Mouse (Mus musculus) hindbrain, postnatal 0 days (tissue): ENCODE measurements around the gene Iffo1. TPM values are rescaled to one million over a fixed set of nuclear protein-coding genes. Genes with fewer than 3 reads are reported as not detected.

ENCODE experiments used
- ATAC-seq: fragments of 200-750 bp; cut with Nextera tagmentation; 2 replicates; pipeline ENCODE4 v1.8.0; 2017; ENCODE audit warnings: mild to moderate bottlenecking, moderate TSS enrichment, moderate library complexity
- DNase-seq: peaks from one replicate; pipeline ENCODE4 v3.0.0-alpha.2; 2015; ENCODE audit warnings: low spot score
- H3K27ac ChIP-seq: fragments of 300-500 bp; sonication (generic); 2 replicates; pipeline ENCODE4 v1.5.1; 2014; ENCODE audit warnings: mild to moderate bottlenecking
- H3K27me3 ChIP-seq: fragments of 300-500 bp; sonication (generic); 2 replicates; pipeline ENCODE4 v1.6.1; 2014; ENCODE audit warnings: low read length, mixed read lengths; ENCODE audit not compliant: insufficient read depth
- H3K36me3 ChIP-seq: fragments of 300-500 bp; sonication (generic); 2 replicates; pipeline ENCODE4 v1.6.1; 2014; ENCODE audit warnings: low read length, mixed read lengths; ENCODE audit not compliant: insufficient read depth
- H3K4me1 ChIP-seq: fragments of 300-500 bp; sonication (generic); 2 replicates; pipeline ENCODE4 v1.6.1; 2014; ENCODE audit warnings: antibody characterized with exemption, low read length, mixed read lengths; ENCODE audit not compliant: insufficient read depth
- H3K4me2 ChIP-seq: fragments of 300-500 bp; sonication (generic); 2 replicates; pipeline ENCODE4 v1.6.1; 2014; ENCODE audit warnings: low read depth, mild to moderate bottlenecking, low read length, moderate library complexity, mixed read lengths
- H3K4me3 ChIP-seq: fragments of 300-500 bp; sonication (generic); 2 replicates; pipeline ENCODE4 v1.5.1; 2014; ENCODE audit warnings: low read length
- H3K9ac ChIP-seq: fragments of 300-500 bp; sonication (generic); replicated peaks from 2 replicates; pipeline ENCODE4 v1.6.1; 2014; ENCODE audit warnings: mild to moderate bottlenecking, low read length, moderate library complexity, mixed read lengths
- H3K9me3 ChIP-seq: fragments of 300-500 bp; sonication (generic); 2 replicates; pipeline ENCODE4 v1.6.1; 2016; ENCODE audit warnings: low read length, mixed read lengths
- CTCF ChIP-seq: IDR thresholded peaks from 2 replicates; pipeline ENCODE4 v1.5.1; 2016; ENCODE audit warnings: antibody characterized with exemption, control low read depth, low read depth
- WGBS: fragments of 180-500 bp; shearing (Covaris S2); extraction: QIAGEN DNeasy Blood & Tissue Kit; methylation state at CpG from one replicate; pipeline ENCODE4 v1.1.7; 2014; 5-methylcytosine and 5-hydroxymethylcytosine counted together
- polyA plus RNA-seq: library from polyadenylated mRNA; unstranded; fragments of >200 nt; fragmentation: Nextera tagmentation; extraction: Ambion mirVana; gene quantifications from 2 replicates; pipeline ENCODE4 v1.2.1, GENCODE M21; 2015
- total RNA-seq: library from RNA; depleted of rRNA; stranded (reverse); fragments of >200 nt; gene quantifications from 2 replicates; pipeline ENCODE4 v1.2.3, GENCODE M21; 2014; rRNA removed

The Iffo1 gene
- total RNA-seq: 29.1 and 30.5 TPM in 2 replicates
- 20.3 and 20.6 TPM in 2 replicates for polyA plus RNA-seq

DNA sequence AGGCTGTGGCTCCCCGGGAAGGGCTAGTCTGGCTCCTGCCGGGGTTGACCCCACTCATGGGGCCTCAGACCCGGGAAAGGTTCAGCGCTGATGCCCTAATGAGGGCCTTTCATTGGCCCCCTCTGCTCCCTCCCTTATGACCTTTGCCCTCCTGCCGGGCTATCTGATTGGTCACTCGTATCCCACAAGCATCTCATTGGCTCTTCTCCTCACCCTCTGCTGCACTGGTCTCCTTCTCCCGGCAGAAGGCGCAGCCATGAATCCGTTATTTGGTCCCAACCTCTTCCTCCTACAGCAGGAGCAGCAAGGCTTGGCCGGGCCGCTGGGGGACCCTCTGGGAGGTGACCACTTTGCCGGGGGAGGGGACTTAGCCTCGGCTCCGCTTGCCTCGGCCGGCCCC, at the start of gene Iffo1:
Gene Iffo1 (plus strand): TSS at position 241 of the 400 bp plus-strand sequence.
- peak within 1 kb of the TSS; percentile 90 for H3K4me2 ChIP-seq
- H3K27me3 ChIP-seq: no peaks in the 10 kb centered on the region
- peak; percentile 94 for ATAC-seq
- H3K27ac ChIP-seq: peak within 1 kb of the TSS; percentile 90
- DNase-seq: peak; percentile 97
- TF ChIP-seq CTCF: peak; percentile 79
- no peaks in the 10 kb centered on the region for H3K9me3 ChIP-seq
- H3K36me3 ChIP-seq: peaks cover 23% of the 10 kb centered on the region
- under 1% methylated on average over 16 of the region's 16 CpGs for WGBS
- H3K4me1 ChIP-seq: peaks cover 37% of the 10 kb centered on the region
- peak within 1 kb of the TSS; percentile 79 for H3K4me3 ChIP-seq
- peak within 1 kb of the TSS; percentile 93 for H3K9ac ChIP-seq

DNA sequence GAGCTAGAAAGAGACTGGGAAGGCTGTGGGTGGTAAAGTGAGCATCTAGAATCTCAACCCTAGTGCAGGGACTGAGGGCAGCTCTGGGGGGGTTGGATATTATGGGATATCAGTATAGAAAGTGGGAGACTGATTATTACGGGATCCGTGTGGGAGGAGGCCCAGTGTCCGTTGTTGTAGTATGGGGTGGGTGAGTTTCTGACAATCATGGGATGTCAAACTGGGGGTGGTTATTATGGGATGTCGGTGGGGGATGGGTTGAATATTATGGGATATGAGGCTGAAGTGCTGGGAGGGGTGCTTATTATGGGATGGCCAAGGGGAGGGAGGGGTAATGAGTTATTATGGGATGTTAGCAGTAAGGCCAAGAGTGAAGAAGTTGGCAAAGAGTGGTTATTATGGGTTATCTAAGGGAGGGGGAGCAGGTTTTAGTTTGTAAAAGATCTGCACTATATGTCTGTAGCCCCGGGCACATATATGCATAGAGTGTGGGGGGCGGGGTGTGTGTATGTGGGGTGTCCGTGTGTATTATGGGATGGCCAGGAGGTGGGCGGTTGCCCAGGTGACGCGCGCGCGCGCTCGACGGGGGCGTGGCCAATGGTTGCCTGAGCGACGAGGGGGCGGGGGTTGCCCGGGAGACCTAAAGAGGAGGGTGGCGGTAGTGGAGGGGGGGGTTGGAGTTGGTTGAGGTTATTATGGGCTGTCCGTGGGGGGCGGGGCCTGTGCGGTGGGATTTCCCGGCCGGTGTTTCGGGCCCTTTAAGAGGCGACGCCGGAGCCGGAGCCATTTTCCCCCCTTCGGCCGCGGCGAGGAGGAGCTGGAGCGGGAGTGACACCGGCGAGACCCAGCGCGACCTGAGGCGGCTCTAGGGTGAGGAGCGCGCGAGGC, 49.4 kb upstream of the Iffo1 start, which contains the start of gene Chd4:
Gene Chd4 (plus strand): TSS at position 591 of the 888 bp plus-strand sequence.
- H3K27ac ChIP-seq: peak within 1 kb of the TSS; percentile 88
- DNase-seq (peak; percentile 97), ATAC-seq (peak; percentile 85)
- H3K9ac ChIP-seq: peak within 1 kb of the TSS; percentile 74
- under 1% methylated on average over 42 of the region's 45 CpGs for WGBS
- no peaks in the 10 kb centered on the region for H3K27me3 ChIP-seq
- peaks cover 4% of the 10 kb centered on the region; the same call in 1 of the 2 replicates for H3K36me3 ChIP-seq
- H3K4me2 ChIP-seq: peak within 1 kb of the TSS; percentile 92
- peak within 1 kb of the TSS; percentile 91 for H3K4me3 ChIP-seq
- TF ChIP-seq CTCF: no peak
- peaks cover 28% of the 10 kb centered on the region for H3K4me1 ChIP-seq
- no peaks in the 10 kb centered on the region for H3K9me3 ChIP-seq

DNA sequence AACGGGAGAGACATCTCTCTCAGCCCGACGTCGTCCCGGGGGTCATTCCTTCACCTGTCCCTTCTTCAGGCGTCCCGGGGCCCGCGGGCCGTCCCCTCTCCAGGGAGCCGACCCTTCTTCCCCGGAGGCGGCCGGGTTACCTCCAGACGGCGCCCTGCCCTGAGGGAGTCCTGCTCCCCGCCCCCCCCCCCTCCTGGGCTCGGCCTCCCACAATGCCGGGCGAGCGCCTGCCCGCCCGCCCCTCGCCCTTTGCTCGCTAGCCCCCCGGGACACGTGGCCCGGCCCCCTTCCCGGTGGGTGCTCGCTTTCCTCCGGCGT, 48.8 kb upstream of the Iffo1 start:
- Histone ChIP-seq H3K4me2 (peak overlapping the region; percentile 92), H3K4me3 (peak overlapping the region; percentile 91), H3K27ac (peak overlapping the region; percentile 88), H3K9ac (peak overlapping the region; percentile 74), H3K36me3 (peaks cover 10% of the 10 kb centered on the region; the same call in 1 of the 2 replicates), H3K27me3 (no peaks in the 10 kb centered on the region), H3K4me1 (peaks cover 27% of the 10 kb centered on the region), H3K9me3 (no peaks in the 10 kb centered on the region)
- WGBS: 0% methylated on average over 27 of the region's 32 CpGs
- no peak for TF ChIP-seq CTCF
- DNase-seq (no peak), ATAC-seq (peak; percentile 19)

DNA sequence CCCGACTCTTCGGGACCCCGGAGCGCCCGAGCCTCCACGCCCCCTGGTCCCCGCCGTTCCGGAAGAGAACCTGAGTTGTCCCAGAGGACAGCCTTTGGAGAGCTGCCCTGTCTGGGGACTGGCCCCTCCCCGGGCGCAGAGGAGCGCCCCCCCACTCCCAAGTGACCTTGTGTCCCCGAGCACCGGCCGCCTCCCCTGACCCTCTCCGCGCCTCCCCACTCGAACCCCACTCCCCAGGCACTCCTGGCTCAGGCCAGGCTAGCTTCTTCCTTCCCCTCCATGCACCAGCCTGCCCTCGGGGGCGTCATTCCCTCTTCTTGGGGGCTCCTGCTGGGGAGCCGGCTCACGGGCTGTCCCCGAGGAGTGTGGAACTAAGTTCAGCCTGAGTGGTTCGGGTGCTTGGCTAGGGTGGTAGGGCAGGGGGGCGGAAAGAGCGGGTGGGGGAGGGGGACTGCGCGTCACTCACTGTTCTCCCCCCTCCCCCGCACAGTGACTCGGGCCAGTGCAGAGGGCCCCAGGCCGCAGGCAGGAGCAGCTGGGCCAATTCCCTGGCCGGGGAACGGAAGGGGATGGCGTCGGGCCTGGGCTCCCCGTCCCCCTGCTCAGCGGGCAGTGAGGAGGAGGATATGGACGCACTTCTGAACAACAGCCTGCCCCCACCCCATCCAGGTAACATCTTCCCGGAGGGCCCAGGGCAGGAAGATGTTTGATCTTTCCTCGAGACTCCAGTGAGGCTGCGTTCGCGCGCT, 48.3 kb upstream of the Iffo1 start:
- DNase-seq: peak; percentile 68
- Histone ChIP-seq H3K27ac (peak overlapping the region; percentile 88), H3K36me3 (peaks cover 15% of the 10 kb centered on the region), H3K9me3 (no peaks in the 10 kb centered on the region), H3K27me3 (no peaks in the 10 kb centered on the region), H3K9ac (peak overlapping the region; percentile 74), H3K4me3 (peak overlapping the region; percentile 91), H3K4me2 (peak overlapping the region; percentile 92), H3K4me1 (peaks cover 27% of the 10 kb centered on the region)
- TF ChIP-seq CTCF: no peak
- peak; percentile 39 for ATAC-seq
- WGBS: 2% methylated on average over 44 of the region's 44 CpGs

DNA sequence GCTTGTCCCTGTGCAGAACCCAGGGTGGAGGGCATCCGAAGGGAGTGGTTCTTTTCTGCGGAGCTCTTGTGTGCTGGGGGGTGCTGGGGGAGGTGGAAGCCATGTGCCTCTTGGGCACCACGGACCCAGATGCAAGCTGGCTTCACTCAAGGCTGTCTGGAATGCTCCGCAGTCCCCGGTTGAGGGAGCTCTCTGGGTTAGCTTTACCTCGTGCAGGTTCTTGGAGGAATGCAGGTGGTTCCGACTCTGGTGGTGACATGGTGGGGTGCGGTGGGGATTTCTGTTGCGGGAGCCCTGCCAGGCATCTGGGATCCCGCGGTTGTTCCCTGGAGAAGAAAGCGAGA, 47.7 kb upstream of the Iffo1 start:
- DNase-seq: peak; percentile 31
- Histone ChIP-seq H3K4me2 (peak overlapping the region; percentile 92), H3K4me3 (peak overlapping the region; percentile 91), H3K9ac (peak overlapping the region; percentile 74), H3K9me3 (no peaks in the 10 kb centered on the region), H3K27me3 (no peaks in the 10 kb centered on the region), H3K36me3 (peaks cover 20% of the 10 kb centered on the region), H3K27ac (peak overlapping the region; percentile 88), H3K4me1 (peaks cover 27% of the 10 kb centered on the region)
- TF ChIP-seq CTCF: no peak; the same call in 1 of the 2 replicates
- ATAC-seq: peak; percentile 7
- under 1% methylated on average over 12 of the region's 12 CpGs for WGBS

DNA sequence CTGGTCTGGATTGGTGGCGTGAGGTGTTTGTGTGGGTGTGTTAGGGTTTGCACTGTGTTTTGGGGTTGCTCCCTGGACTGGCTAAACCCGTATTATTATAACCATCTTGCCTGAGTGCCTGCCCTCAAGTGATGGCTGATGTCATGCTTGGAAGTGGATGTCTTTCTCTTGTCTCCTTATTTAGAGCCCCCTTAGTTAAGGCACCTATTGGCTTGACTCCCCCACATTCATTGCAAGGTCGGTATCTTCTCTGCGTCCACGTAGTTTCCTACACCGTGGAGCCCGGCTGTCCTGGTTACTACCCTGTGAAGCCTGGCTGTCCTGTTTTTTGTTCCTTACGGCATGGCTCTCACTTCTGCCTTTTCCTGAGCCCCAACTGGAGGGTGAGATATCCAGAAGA, 47.1 kb upstream of the Iffo1 start:
- Histone ChIP-seq H3K9ac (peak overlapping the region; percentile 74), H3K4me3 (peak overlapping the region; percentile 91), H3K27me3 (no peaks in the 10 kb centered on the region), H3K4me2 (peak overlapping the region; percentile 92), H3K36me3 (peaks cover 27% of the 10 kb centered on the region), H3K4me1 (peaks cover 27% of the 10 kb centered on the region), H3K9me3 (no peaks in the 10 kb centered on the region), H3K27ac (peak overlapping the region; percentile 88; the same call in 1 of the 2 replicates)
- ATAC-seq (no peak), DNase-seq (no peak)
- no peak for TF ChIP-seq CTCF
- 43% methylated on average over 8 of the region's 8 CpGs for WGBS
